Mouse (Mus musculus) heart, embryonic 10.5 days (tissue): Measurements from ENCODE around the gene Pear1. TPM values are rescaled to one million over a fixed set of nuclear protein-coding genes. Genes with fewer than 3 reads are reported as not detected.

Source experiments
- DNase-seq: peaks from one replicate; pipeline ENCODE4 v3.0.0-alpha.2; 2017; ENCODE audit warnings: low spot score
- H3K27ac ChIP-seq: fragments of 300-500 bp; sonication (generic); 2 replicates; pipeline ENCODE4 v1.5.1; 2016; ENCODE audit warnings: mild to moderate bottlenecking
- H3K27me3 ChIP-seq: fragments of 300-500 bp; sonication (generic); 2 replicates; pipeline ENCODE4 v1.6.1; 2016; ENCODE audit warnings: mild to moderate bottlenecking; ENCODE audit not compliant: poor library complexity, insufficient read depth, severe bottlenecking
- H3K36me3 ChIP-seq: fragments of 300-500 bp; sonication (generic); 2 replicates; pipeline ENCODE4 v1.6.1; 2016; ENCODE audit warnings: mild to moderate bottlenecking, moderate library complexity
- H3K4me1 ChIP-seq: fragments of 300-500 bp; sonication (generic); 2 replicates; pipeline ENCODE4 v1.6.1; 2016; ENCODE audit warnings: mild to moderate bottlenecking
- H3K4me3 ChIP-seq: fragments of 300-500 bp; sonication (generic); 2 replicates; pipeline ENCODE4 v1.5.1; 2016; ENCODE audit warnings: mild to moderate bottlenecking, moderate library complexity
- H3K9me3 ChIP-seq: fragments of 300-500 bp; sonication (generic); 2 replicates; pipeline ENCODE4 v1.6.1; 2016; ENCODE audit warnings: mild to moderate bottlenecking, moderate library complexity
- WGBS: fragments of 180-500 bp; shearing (Covaris S2); methylation state at CpG from one replicate; pipeline ENCODE4 v1.1.7; 2016; 5-methylcytosine and 5-hydroxymethylcytosine counted together
- polyA plus RNA-seq: library from polyadenylated mRNA; unstranded; fragments of >200 nt; fragmentation: Nextera tagmentation; extraction: Ambion mirVana; gene quantifications from 2 replicates; pipeline ENCODE4 v1.2.1, GENCODE M21; 2016

Pear1 gene
- polyA plus RNA-seq, 1 experiment from 2014 or later, result 14.3 TPM

- H3K36me3 ChIP-seq, result peaks cover 33% of the 10 kb centered on the region
- no peak for DNase-seq
- H3K27me3 ChIP-seq, result peaks cover 82% of the 10 kb centered on the region
- peaks cover 30% of the 10 kb centered on the region for H3K4me1 ChIP-seq
- WGBS, result 48% methylated on average over 20 of the region's 20 CpGs
- no peak overlapping the region for H3K4me3 ChIP-seq
- no peak overlapping the region for H3K27ac ChIP-seq
- H3K9me3 ChIP-seq, result no peaks in the 10 kb centered on the region
Measured at GRCm38 (mm10) chr3:87756488-87756887, 67.6 kb downstream of the Pear1 start.

- H3K4me3 ChIP-seq, result peak overlapping the region; percentile 37
- WGBS, result 4% methylated on average over 24 of the region's 24 CpGs
- peaks cover 82% of the 10 kb centered on the region for H3K27me3 ChIP-seq
- DNase-seq, result peak; percentile 90
- H3K27ac ChIP-seq, result 0 out of 2 replicates have a peak overlapping the region, but pooled peaks have one; percentile 25
- peaks cover 36% of the 10 kb centered on the region for H3K36me3 ChIP-seq
- H3K4me1 ChIP-seq, result peaks cover 26% of the 10 kb centered on the region
- no peaks in the 10 kb centered on the region for H3K9me3 ChIP-seq
Measured at GRCm38 (mm10) chr3:87755964-87756363, 68.1 kb downstream of the Pear1 start.

GRCm38 (mm10) chr3:87753829-87754228 lies 70.3 kb downstream of the Pear1 start:
- 85% methylated on average over 13 of the region's 13 CpGs for WGBS
- Histone ChIP-seq H3K36me3 (peaks cover 36% of the 10 kb centered on the region), H3K27ac (no peak overlapping the region), H3K27me3 (peaks cover 91% of the 10 kb centered on the region), H3K9me3 (no peaks in the 10 kb centered on the region), H3K4me3 (no peak overlapping the region), H3K4me1 (peaks cover 15% of the 10 kb centered on the region)
- no peak for DNase-seq

- Histone ChIP-seq H3K36me3 (peaks cover 29% of the 10 kb centered on the region), H3K4me3 (no peak overlapping the region), H3K27ac (no peak overlapping the region), H3K4me1 (peaks cover 16% of the 10 kb centered on the region), H3K9me3 (no peaks in the 10 kb centered on the region), H3K27me3 (peaks cover 80% of the 10 kb centered on the region)
- DNase-seq, result no peak
- 84% methylated on average over 3 of the region's 3 CpGs for WGBS
Measured at GRCm38 (mm10) chr3:87752567-87752966, 71.5 kb downstream of the Pear1 start.

GRCm38 (mm10) chr3:87749977-87750376 lies 74.1 kb downstream of the Pear1 start:
- Histone ChIP-seq H3K9me3 (no peaks in the 10 kb centered on the region), H3K27me3 (peaks cover 65% of the 10 kb centered on the region), H3K4me3 (no peak overlapping the region), H3K36me3 (peaks cover 29% of the 10 kb centered on the region), H3K27ac (no peak overlapping the region), H3K4me1 (peaks cover 17% of the 10 kb centered on the region)
- 86% methylated on average over 12 of the region's 12 CpGs for WGBS
- DNase-seq, result no peak

GRCm38 (mm10) chr3:87749036-87749435 lies 75.1 kb downstream of the Pear1 start:
- H3K36me3 ChIP-seq, result peaks cover 25% of the 10 kb centered on the region
- DNase-seq, result no peak
- no peak overlapping the region for H3K27ac ChIP-seq
- no peak overlapping the region for H3K4me3 ChIP-seq
- no peaks in the 10 kb centered on the region for H3K9me3 ChIP-seq
- WGBS, result 14% methylated on average over 5 of the region's 5 CpGs
- H3K27me3 ChIP-seq, result peaks cover 55% of the 10 kb centered on the region
- H3K4me1 ChIP-seq, result peaks cover 20% of the 10 kb centered on the region

GRCm38 (mm10) chr3:87748431-87748830 lies 75.7 kb downstream of the Pear1 start, which contains the start of gene Lrrc71:
Lrrc71 (minus strand) TSS chr3:87748625.
- no peak within 1 kb of the TSS for H3K4me3 ChIP-seq
- 43% methylated on average over 13 of the region's 13 CpGs for WGBS
- H3K36me3 ChIP-seq, result peaks cover 19% of the 10 kb centered on the region
- peaks cover 20% of the 10 kb centered on the region for H3K4me1 ChIP-seq
- H3K27ac ChIP-seq, result no peak within 1 kb of the TSS
- H3K27me3 ChIP-seq, result peaks cover 49% of the 10 kb centered on the region
- no peaks in the 10 kb centered on the region for H3K9me3 ChIP-seq
- DNase-seq, result no peak

- H3K36me3 ChIP-seq, result peaks cover 10% of the 10 kb centered on the region; the same call in 1 of the 2 replicates
- 24% methylated on average over 18 of the region's 18 CpGs for WGBS
- no peak for DNase-seq
- H3K4me3 ChIP-seq, result peak overlapping the region; percentile 40
- peaks cover 20% of the 10 kb centered on the region for H3K4me1 ChIP-seq
- peaks cover 20% of the 10 kb centered on the region for H3K27me3 ChIP-seq
- H3K27ac ChIP-seq, result peak overlapping the region; percentile 71
- no peaks in the 10 kb centered on the region for H3K9me3 ChIP-seq
Measured at GRCm38 (mm10) chr3:87745036-87745659, 79.0 kb downstream of the Pear1 start.

GRCm38 (mm10) chr3:87743927-87744326 lies 80.2 kb downstream of the Pear1 start:
- Histone ChIP-seq H3K27me3 (peaks cover 11% of the 10 kb centered on the region), H3K27ac (no peak overlapping the region), H3K9me3 (no peaks in the 10 kb centered on the region), H3K4me3 (no peak overlapping the region), H3K36me3 (peaks cover 13% of the 10 kb centered on the region; the same call in 1 of the 2 replicates), H3K4me1 (peaks cover 20% of the 10 kb centered on the region)
- DNase-seq, result no peak
- WGBS, result 82% methylated on average over 4 of the region's 4 CpGs

GRCm38 (mm10) chr3:87742735-87743134 lies 81.4 kb downstream of the Pear1 start:
- WGBS, result 81% methylated on average over 16 of the region's 16 CpGs
- peaks cover 11% of the 10 kb centered on the region for H3K27me3 ChIP-seq
- H3K4me3 ChIP-seq, result no peak overlapping the region
- H3K9me3 ChIP-seq, result no peaks in the 10 kb centered on the region
- H3K36me3 ChIP-seq, result peaks cover 23% of the 10 kb centered on the region
- H3K27ac ChIP-seq, result no peak overlapping the region
- no peak for DNase-seq
- peaks cover 12% of the 10 kb centered on the region for H3K4me1 ChIP-seq

- 81% methylated on average over 3 of the region's 3 CpGs for WGBS
- peaks cover 30% of the 10 kb centered on the region for H3K36me3 ChIP-seq
- H3K4me1 ChIP-seq, result peaks cover 12% of the 10 kb centered on the region
- H3K9me3 ChIP-seq, result no peaks in the 10 kb centered on the region
- DNase-seq, result no peak
- no peak overlapping the region for H3K4me3 ChIP-seq
- no peak overlapping the region for H3K27ac ChIP-seq
- peaks cover 6% of the 10 kb centered on the region for H3K27me3 ChIP-seq
Measured at GRCm38 (mm10) chr3:87742013-87742412, 82.1 kb downstream of the Pear1 start.

GRCm38 (mm10) chr3:87738906-87739305 lies 85.2 kb downstream of the Pear1 start:
- peaks cover 14% of the 10 kb centered on the region for H3K4me1 ChIP-seq
- no peaks in the 10 kb centered on the region for H3K9me3 ChIP-seq
- H3K4me3 ChIP-seq, result no peak overlapping the region
- H3K27me3 ChIP-seq, result no peaks in the 10 kb centered on the region
- no peak for DNase-seq
- 80% methylated on average over 5 of the region's 5 CpGs for WGBS
- H3K36me3 ChIP-seq, result peaks cover 61% of the 10 kb centered on the region
- H3K27ac ChIP-seq, result no peak overlapping the region

- Histone ChIP-seq H3K27me3 (no peaks in the 10 kb centered on the region), H3K36me3 (peaks cover 87% of the 10 kb centered on the region), H3K27ac (no peak overlapping the region), H3K4me3 (no peak overlapping the region), H3K9me3 (no peaks in the 10 kb centered on the region), H3K4me1 (peaks cover 16% of the 10 kb centered on the region)
- DNase-seq, result no peak
- 78% methylated on average over 9 of the region's 9 CpGs for WGBS
Measured at GRCm38 (mm10) chr3:87735335-87735734, 88.8 kb downstream of the Pear1 start.
